Mouse (Mus musculus): ENCODE data around the gene Pnp2. TPM values are rescaled to one million over a fixed set of nuclear protein-coding genes. Genes with fewer than 3 reads are reported as not detected.

Gene Pnp2
- polyA plus RNA-seq (2012; rRNA removed; ENCODE audit: low replicate concordance): 1.5 and 3.5 TPM in 2 replicates

GRCm38 (mm10) chr14:50955942-50956508 is at the start of gene Pnp2:
TSS of gene Pnp2 (plus strand) at chr14:50955992.

GRCm38 (mm10) chr14:50924281-50925064 is 31.3 kb upstream of the Pnp2 start, which contains the start of the genes Osgep and Apex1:
TSS of gene Osgep (minus strand) at chr14:50924893.
TSS of gene Apex1 (plus strand) at chr14:50924968.

GRCm38 (mm10) chr14:50930754-50931492 is 24.9 kb upstream of the Pnp2 start, which contains the start of the genes Pip4p1 and Pnp:
TSS of gene Pip4p1 (minus strand) at chr14:50930856.
TSS of gene Pnp (plus strand) at chr14:50931082.

GRCm38 (mm10) chr14:50943932-50944667 is 11.7 kb upstream of the Pnp2 start, which contains the start of gene Gm49342:
TSS of gene Gm49342 (plus strand) at chr14:50944517.

GRCm38 (mm10) chr14:51007152-51007801 is 51.5 kb downstream of the Pnp2 start, which contains the start of gene Rnase10:
TSS of gene Rnase10 (plus strand) at chr14:51007751.

Other genes starting within 250 kb of the Pnp2 start
- not detected in 2 replicates for gene Olfr748, start 248.6 kb upstream of the Pnp2 start, polyA plus RNA-seq (2012; rRNA removed; ENCODE audit: low replicate concordance)
- not detected in 2 replicates for gene Olfr749, start 210.9 kb upstream of the Pnp2 start, polyA plus RNA-seq (2012; rRNA removed; ENCODE audit: low replicate concordance)
- 22.2 and 29.4 TPM in 2 replicates for gene Ttc5, start 170.5 kb upstream of the Pnp2 start, polyA plus RNA-seq (2012; rRNA removed; ENCODE audit: low replicate concordance)
- not detected in 2 replicates for gene Ccnb1ip1, start 148.3 kb upstream of the Pnp2 start, polyA plus RNA-seq (2012; rRNA removed; ENCODE audit: low replicate concordance)
- 13.0 and 34.5 TPM in 2 replicates for gene Parp2, start 148.2 kb upstream of the Pnp2 start, polyA plus RNA-seq (2012; rRNA removed; ENCODE audit: low replicate concordance)
- 42.0 and 46.3 TPM in 2 replicates for gene Tep1, start 85.4 kb upstream of the Pnp2 start, polyA plus RNA-seq (2012; rRNA removed; ENCODE audit: low replicate concordance)
- gene Klhl33, start 58.5 kb upstream of the Pnp2 start, polyA plus RNA-seq (2012; rRNA removed; ENCODE audit: low replicate concordance): 2.2 and 24.0 TPM in 2 replicates
- gene Osgep, start 31.1 kb upstream of the Pnp2 start, polyA plus RNA-seq (2012; rRNA removed; ENCODE audit: low replicate concordance): 91.2 and 179 TPM in 2 replicates
- 32.1 and 70.1 TPM in 2 replicates for gene Apex1, start 31.0 kb upstream of the Pnp2 start, polyA plus RNA-seq (2012; rRNA removed; ENCODE audit: low replicate concordance)
- 100 and 139 TPM in 2 replicates for gene Pip4p1, start 25.1 kb upstream of the Pnp2 start, polyA plus RNA-seq (2012; rRNA removed; ENCODE audit: low replicate concordance)
- 32.2 and 73.1 TPM in 2 replicates for gene Pnp, start 24.9 kb upstream of the Pnp2 start, polyA plus RNA-seq (2012; rRNA removed; ENCODE audit: low replicate concordance)
- gene Gm49342, start 11.5 kb upstream of the Pnp2 start, polyA plus RNA-seq (2012; rRNA removed; ENCODE audit: low replicate concordance): 13.4 and 26.9 TPM in 2 replicates
- gene Rnase10, start 51.8 kb downstream of the Pnp2 start, polyA plus RNA-seq (2012; rRNA removed; ENCODE audit: low replicate concordance): 0.38 and 0.83 TPM in 2 replicates
- gene Rnase9, start 85.9 kb downstream of the Pnp2 start, polyA plus RNA-seq (2012; rRNA removed; ENCODE audit: low replicate concordance): not detected in 2 replicates
- gene Rnase11, start 94.2 kb downstream of the Pnp2 start, polyA plus RNA-seq (2012; rRNA removed; ENCODE audit: low replicate concordance): not detected in 2 replicates
- gene Rnase12, start 101.7 kb downstream of the Pnp2 start, polyA plus RNA-seq (2012; rRNA removed; ENCODE audit: low replicate concordance): not detected in 2 replicates
- gene Olfr750, start 118.4 kb downstream of the Pnp2 start, polyA plus RNA-seq (2012; rRNA removed; ENCODE audit: low replicate concordance): not detected in 2 replicates
- 251 and 590 TPM in 2 replicates for gene Rnase4, start 135.1 kb downstream of the Pnp2 start, polyA plus RNA-seq (2012; rRNA removed; ENCODE audit: low replicate concordance)
- gene Ang, start 135.2 kb downstream of the Pnp2 start, polyA plus RNA-seq (2012; rRNA removed; ENCODE audit: low replicate concordance): 13.7 and 30.3 TPM in 2 replicates
- not detected in 2 replicates for gene Eddm3b, start 158.4 kb downstream of the Pnp2 start, polyA plus RNA-seq (2012; rRNA removed; ENCODE audit: low replicate concordance)
- 32.8 and 44.9 TPM in 2 replicates for gene Rnase6, start 167.9 kb downstream of the Pnp2 start, polyA plus RNA-seq (2012; rRNA removed; ENCODE audit: low replicate concordance)
- gene Rnase1, start 190.8 kb downstream of the Pnp2 start, polyA plus RNA-seq (2012; rRNA removed; ENCODE audit: low replicate concordance): 0.23 and 1.6 TPM in 2 replicates
- gene Rnase2b, start 206.3 kb downstream of the Pnp2 start, polyA plus RNA-seq (2012; rRNA removed; ENCODE audit: low replicate concordance): 1.9 TPM in 1 of 2 replicates, not detected in the other
- gene Ang2, start 243.2 kb downstream of the Pnp2 start, polyA plus RNA-seq (2012; rRNA removed; ENCODE audit: low replicate concordance): not detected in 2 replicates
- gene Ear14, start 247.4 kb downstream of the Pnp2 start, polyA plus RNA-seq (2012; rRNA removed; ENCODE audit: low replicate concordance): not detected in 2 replicates

All from mammary gland, adult 2 months (tissue).